Mouse (Mus musculus): ENCODE measurements at regions not wholly inside any gene's neighbourhood (a gene's known extent, or its start where the extent isn't known, plus 50 kb on each side); places are given as distances from the start of the nearest gene placed in this dataset.

GRCm38 (mm10) chr13:47892569-47892968 lies 368.5 kb upstream of the Id4 start:
- H3K27me3 ChIP-seq (ENCODE audit: insufficient read depth, low read length), result no peaks in the 10 kb centered on the region
- no peak overlapping the region for H3K4me2 ChIP-seq
- ATAC-seq (ENCODE audit: insufficient read depth), result no peak
- no peaks in the 10 kb centered on the region for H3K36me3 ChIP-seq (ENCODE audit: insufficient read depth)
- no peaks in the 10 kb centered on the region for H3K9me3 ChIP-seq (ENCODE audit: low read depth, low read length)
- H3K27ac ChIP-seq (ENCODE audit: low read depth), result no peak overlapping the region
- DNase-seq, result no peak
- H3K4me1 ChIP-seq (ENCODE audit: insufficient read depth), result no peaks in the 10 kb centered on the region
- TF ChIP-seq CTCF (IDR thresholded peaks at IDR 0.05; ENCODE audit: low read depth), result no peak
- 86% methylated on average over 4 of the region's 4 CpGs for WGBS
- no peak overlapping the region for H3K4me3 ChIP-seq (ENCODE audit: low read depth, low read length)
- no peak overlapping the region for H3K9ac ChIP-seq

GRCm38 (mm10) chr13:47894331-47894730 lies 366.7 kb upstream of the Id4 start:
- WGBS, result 76% methylated on average over 1 of the region's 1 CpGs
- Histone ChIP-seq H3K36me3 (ENCODE audit: insufficient read depth) (no peaks in the 10 kb centered on the region), H3K9ac (no peak overlapping the region), H3K4me2 (no peak overlapping the region), H3K9me3 (ENCODE audit: low read depth, low read length) (no peaks in the 10 kb centered on the region), H3K27ac (ENCODE audit: low read depth) (no peak overlapping the region), H3K4me1 (ENCODE audit: insufficient read depth) (no peaks in the 10 kb centered on the region), H3K4me3 (ENCODE audit: low read depth, low read length) (no peak overlapping the region), H3K27me3 (ENCODE audit: insufficient read depth, low read length) (no peaks in the 10 kb centered on the region)
- DNase-seq, result no peak
- TF ChIP-seq CTCF (IDR thresholded peaks at IDR 0.05; ENCODE audit: low read depth), result no peak
- no peak for ATAC-seq (ENCODE audit: insufficient read depth)

- Histone ChIP-seq H3K4me1 (ENCODE audit: insufficient read depth) (no peaks in the 10 kb centered on the region), H3K9ac (no peak overlapping the region), H3K4me2 (no peak overlapping the region), H3K36me3 (ENCODE audit: insufficient read depth) (no peaks in the 10 kb centered on the region), H3K9me3 (ENCODE audit: low read depth, low read length) (no peaks in the 10 kb centered on the region), H3K4me3 (ENCODE audit: low read depth, low read length) (no peak overlapping the region), H3K27ac (ENCODE audit: low read depth) (no peak overlapping the region), H3K27me3 (ENCODE audit: insufficient read depth, low read length) (no peaks in the 10 kb centered on the region)
- 67% methylated on average over 6 of the region's 6 CpGs for WGBS
- DNase-seq, result no peak
- no peak for TF ChIP-seq CTCF (IDR thresholded peaks at IDR 0.05; ENCODE audit: low read depth)
- no peak for ATAC-seq (ENCODE audit: insufficient read depth)
Measured at GRCm38 (mm10) chr13:47895256-47895655, 365.8 kb upstream of the Id4 start.

GRCm38 (mm10) chr13:47896646-47897045 lies 364.4 kb upstream of the Id4 start:
- H3K4me3 ChIP-seq (ENCODE audit: low read depth, low read length), result no peak overlapping the region
- WGBS, result 81% methylated on average over 4 of the region's 4 CpGs
- H3K36me3 ChIP-seq (ENCODE audit: insufficient read depth), result no peaks in the 10 kb centered on the region
- H3K9ac ChIP-seq, result no peak overlapping the region
- H3K27ac ChIP-seq (ENCODE audit: low read depth), result no peak overlapping the region
- TF ChIP-seq CTCF (IDR thresholded peaks at IDR 0.05; ENCODE audit: low read depth), result no peak
- DNase-seq (no peak), ATAC-seq (ENCODE audit: insufficient read depth) (no peak)
- no peaks in the 10 kb centered on the region for H3K9me3 ChIP-seq (ENCODE audit: low read depth, low read length)
- H3K4me1 ChIP-seq (ENCODE audit: insufficient read depth), result no peaks in the 10 kb centered on the region
- no peaks in the 10 kb centered on the region for H3K27me3 ChIP-seq (ENCODE audit: insufficient read depth, low read length)
- H3K4me2 ChIP-seq, result no peak overlapping the region

- WGBS, result 72% methylated on average over 9 of the region's 9 CpGs
- TF ChIP-seq CTCF (IDR thresholded peaks at IDR 0.05; ENCODE audit: low read depth), result no peak
- no peaks in the 10 kb centered on the region for H3K36me3 ChIP-seq (ENCODE audit: insufficient read depth)
- no peak for DNase-seq
- no peaks in the 10 kb centered on the region for H3K9me3 ChIP-seq (ENCODE audit: low read depth, low read length)
- H3K27ac ChIP-seq (ENCODE audit: low read depth), result no peak overlapping the region
- ATAC-seq (ENCODE audit: insufficient read depth), result no peak
- H3K4me2 ChIP-seq, result no peak overlapping the region
- no peak overlapping the region for H3K9ac ChIP-seq
- H3K4me1 ChIP-seq (ENCODE audit: insufficient read depth), result no peaks in the 10 kb centered on the region
- H3K4me3 ChIP-seq (ENCODE audit: low read depth, low read length), result no peak overlapping the region
- H3K27me3 ChIP-seq (ENCODE audit: insufficient read depth, low read length), result no peaks in the 10 kb centered on the region
Measured at GRCm38 (mm10) chr13:47909851-47910530, 351.0 kb upstream of the Id4 start.

- no peak for ATAC-seq (ENCODE audit: insufficient read depth)
- WGBS, result 73% methylated on average over 3 of the region's 3 CpGs
Measured at GRCm38 (mm10) chr13:47910531-47910910, 350.5 kb upstream of the Id4 start.

GRCm38 (mm10) chr13:47916456-47916855 lies 344.6 kb upstream of the Id4 start:
- peak; percentile 77 for DNase-seq
- H3K4me3 ChIP-seq (ENCODE audit: low read depth, low read length), result no peak overlapping the region
- no peak for TF ChIP-seq CTCF (IDR thresholded peaks at IDR 0.05; ENCODE audit: low read depth)
- H3K9ac ChIP-seq, result no peak overlapping the region
- H3K27me3 ChIP-seq (ENCODE audit: insufficient read depth, low read length), result no peaks in the 10 kb centered on the region
- no peak overlapping the region for H3K4me2 ChIP-seq
- ATAC-seq (ENCODE audit: insufficient read depth), result no peak
- 75% methylated on average over 8 of the region's 8 CpGs for WGBS
- no peaks in the 10 kb centered on the region for H3K36me3 ChIP-seq (ENCODE audit: insufficient read depth)
- no peaks in the 10 kb centered on the region for H3K4me1 ChIP-seq (ENCODE audit: insufficient read depth)
- H3K27ac ChIP-seq (ENCODE audit: low read depth), result no peak overlapping the region
- H3K9me3 ChIP-seq (ENCODE audit: low read depth, low read length), result no peaks in the 10 kb centered on the region

More at GRCm38 (mm10) chr13:47910531-47910910, 350.5 kb upstream of the Id4 start:
- Histone ChIP-seq H3K9ac (no peak overlapping the region), H3K36me3 (ENCODE audit: insufficient read depth) (no peaks in the 10 kb centered on the region), H3K27me3 (ENCODE audit: insufficient read depth, low read length) (no peaks in the 10 kb centered on the region), H3K4me2 (no peak overlapping the region), H3K4me1 (ENCODE audit: insufficient read depth) (no peaks in the 10 kb centered on the region), H3K4me3 (ENCODE audit: low read depth, low read length) (no peak overlapping the region), H3K27ac (ENCODE audit: low read depth) (no peak overlapping the region), H3K9me3 (ENCODE audit: low read depth, low read length) (no peaks in the 10 kb centered on the region)
- DNase-seq, result no peak
- TF ChIP-seq CTCF (IDR thresholded peaks at IDR 0.05; ENCODE audit: low read depth), result no peak

Measured in lung, embryonic 14.5 days (tissue).